Mouse (Mus musculus) heart, postnatal 0 days (tissue): ENCODE measurements around the gene Fhad1. TPM values are rescaled to one million over a fixed set of nuclear protein-coding genes. Genes with fewer than 3 reads are reported as not detected.

Experiments
- ATAC-seq: fragments of 200-750 bp; cut with Nextera tagmentation; 2 replicates; pipeline ENCODE4 v1.8.0; 2017; ENCODE audit warnings: low read depth, moderate number of reproducible peaks, moderate library complexity; ENCODE audit not compliant: insufficient read depth
- DNase-seq: peaks from one replicate; pipeline ENCODE4 v3.0.0-alpha.2; 2016; ENCODE audit warnings: low spot score
- H3K27ac ChIP-seq: fragments of 300-500 bp; sonication (generic); 2 replicates; pipeline ENCODE4 v1.5.1; 2014; ENCODE audit warnings: low read depth, mild to moderate bottlenecking
- H3K27me3 ChIP-seq: fragments of 300-500 bp; sonication (generic); 2 replicates; pipeline ENCODE4 v1.6.1; 2014; ENCODE audit warnings: low read length, mixed read lengths; ENCODE audit not compliant: control insufficient read depth, insufficient read depth
- H3K36me3 ChIP-seq: fragments of 300-500 bp; sonication (generic); replicated peaks from 2 replicates; pipeline ENCODE4 v1.6.1; 2014; ENCODE audit warnings: low read length, mixed read lengths; ENCODE audit not compliant: control insufficient read depth, insufficient read depth
- H3K4me1 ChIP-seq: fragments of 300-500 bp; sonication (generic); 2 replicates; pipeline ENCODE4 v1.6.1; 2014; ENCODE audit warnings: antibody characterized with exemption; ENCODE audit not compliant: control insufficient read depth, insufficient read depth
- H3K4me2 ChIP-seq: fragments of 300-500 bp; sonication (generic); 2 replicates; pipeline ENCODE4 v1.6.1; 2014; ENCODE audit warnings: low read depth, mild to moderate bottlenecking, low read length, moderate library complexity
- H3K4me3 ChIP-seq: fragments of 300-500 bp; sonication (generic); 2 replicates; pipeline ENCODE4 v1.5.1; 2014; ENCODE audit warnings: low read depth, low read length
- H3K9ac ChIP-seq: fragments of 300-500 bp; sonication (generic); replicated peaks from 2 replicates; pipeline ENCODE4 v1.6.1; 2014; ENCODE audit warnings: low read depth, low read length, mixed read lengths
- H3K9me3 ChIP-seq: fragments of 300-500 bp; sonication (generic); replicated peaks from 2 replicates; pipeline ENCODE4 v1.6.1; 2016; ENCODE audit warnings: low read length; ENCODE audit not compliant: control insufficient read depth
- CTCF ChIP-seq: IDR thresholded peaks from 2 replicates; pipeline ENCODE4 v1.5.1; 2016; ENCODE audit warnings: antibody characterized with exemption, control low read depth, low read depth
- EP300 ChIP-seq: IDR thresholded peaks from 2 replicates; pipeline ENCODE4 v1.6.1; 2016; ENCODE audit warnings: antibody characterized with exemption, low read depth
- WGBS: fragments of 180-500 bp; shearing (Covaris S2); extraction: QIAGEN DNeasy Blood & Tissue Kit; methylation state at CpG from one replicate; pipeline ENCODE4 v1.1.7; 2014; 5-methylcytosine and 5-hydroxymethylcytosine counted together
- polyA plus RNA-seq: library from polyadenylated mRNA; unstranded; fragments of >200 nt; fragmentation: Nextera tagmentation; extraction: Ambion mirVana; gene quantifications from 2 replicates; pipeline ENCODE4 v1.2.1, GENCODE M21; 2015
- total RNA-seq: library from RNA; depleted of rRNA; stranded (reverse); fragments of >200 nt; gene quantifications from 2 replicates; pipeline ENCODE4 v1.2.3, GENCODE M21; 2014; ENCODE audit warnings: low replicate concordance

The Fhad1 gene
- total and polyA plus RNA-seq, 2 experiments from 2014 or later = 2.7 TPM; not detected in 1

GRCm38 (mm10) chr4:141963907-141964306 is 51.0 kb downstream of the Fhad1 start:
- DNase-seq (no peak), ATAC-seq (no peak)
- peaks cover 8% of the 10 kb centered on the region; the same call in 1 of the 2 replicates for H3K9me3 ChIP-seq
- no peaks in the 10 kb centered on the region for H3K4me1 ChIP-seq
- no peak overlapping the region for H3K4me3 ChIP-seq
- H3K27me3 ChIP-seq = no peaks in the 10 kb centered on the region
- no peak overlapping the region for H3K9ac ChIP-seq
- 75% methylated on average over 3 of the region's 3 CpGs for WGBS
- H3K27ac ChIP-seq = no peak overlapping the region
- no peak overlapping the region for H3K4me2 ChIP-seq
- TF ChIP-seq CTCF = no peak
- H3K36me3 ChIP-seq = no peaks in the 10 kb centered on the region

DNA sequence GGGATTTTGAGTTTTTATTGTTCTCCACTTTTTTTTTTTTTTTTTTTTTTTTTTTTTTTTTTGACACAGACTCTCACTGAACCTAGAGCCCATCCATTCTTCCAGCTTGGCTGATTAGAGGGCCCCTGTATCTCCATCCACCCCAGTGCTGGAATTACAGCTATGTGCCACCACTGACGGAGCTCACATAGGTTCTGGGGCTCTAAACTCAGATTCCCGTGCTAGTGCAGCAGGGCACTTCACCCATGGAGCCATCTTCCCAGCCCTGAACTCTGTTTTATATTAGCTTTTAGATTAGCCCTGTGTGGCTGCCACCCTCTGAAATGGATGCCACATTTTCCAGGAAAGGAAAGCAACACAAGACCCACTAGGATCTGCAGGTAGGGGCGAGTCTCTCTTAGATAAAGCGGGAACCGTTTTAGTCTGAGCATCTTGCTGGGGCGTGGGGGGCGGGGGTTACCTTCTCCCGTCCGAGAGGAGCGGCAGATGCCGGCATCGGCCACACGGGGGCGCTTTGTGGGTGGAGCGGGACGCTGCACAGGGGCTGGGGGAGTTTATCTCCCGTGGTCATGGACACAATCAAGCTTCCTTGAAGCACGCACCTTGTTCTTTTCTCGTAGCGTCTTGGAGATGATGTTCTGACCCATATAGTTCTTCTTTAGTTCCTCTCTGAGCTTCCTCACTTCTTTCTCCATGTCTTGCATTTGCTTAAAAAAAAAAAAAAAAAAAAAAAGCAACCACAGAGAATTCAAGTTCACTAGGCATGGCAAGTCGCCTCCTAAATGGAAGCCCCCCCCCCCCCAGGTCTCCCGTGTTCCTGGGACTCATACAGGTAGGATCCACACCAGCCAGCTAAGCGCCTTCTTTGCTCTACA is 51.8 kb downstream of the Fhad1 start:
- no peak overlapping the region for H3K9ac ChIP-seq
- H3K36me3 ChIP-seq = no peaks in the 10 kb centered on the region
- TF ChIP-seq CTCF (peak; percentile 59), EP300 (no peak)
- 10% methylated on average over 23 of the region's 23 CpGs for WGBS
- DNase-seq (peak; percentile 27), ATAC-seq (peak; percentile 49; the same call in 1 of the 2 replicates)
- no peak overlapping the region for H3K27ac ChIP-seq
- no peak overlapping the region for H3K4me2 ChIP-seq
- H3K27me3 ChIP-seq = no peaks in the 10 kb centered on the region
- no peak overlapping the region for H3K4me3 ChIP-seq
- H3K9me3 ChIP-seq = peaks cover 8% of the 10 kb centered on the region; the same call in 1 of the 2 replicates
- no peaks in the 10 kb centered on the region for H3K4me1 ChIP-seq

DNA sequence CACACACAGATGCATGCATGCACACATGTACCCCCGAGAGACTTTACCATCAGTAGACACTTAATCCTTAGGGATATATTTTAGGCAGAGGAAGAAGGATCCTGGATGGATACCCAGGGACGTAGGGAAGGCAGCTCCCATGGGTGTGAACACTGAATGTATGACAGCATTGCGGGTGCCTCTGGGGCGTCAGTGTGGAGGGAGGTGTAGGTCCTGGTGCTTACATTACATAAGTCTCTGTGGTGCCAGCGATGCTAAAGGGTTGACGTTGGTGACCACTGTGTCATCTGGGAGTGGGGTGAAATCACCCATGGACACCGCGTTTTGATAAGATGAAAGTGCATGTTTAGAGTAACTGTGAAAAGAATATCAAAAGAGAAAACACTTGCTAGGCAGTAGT is 54.8 kb downstream of the Fhad1 start:
- no peak overlapping the region for H3K4me2 ChIP-seq
- no peak for ATAC-seq

GRCm38 (mm10) chr4:141959615-141960014 is 55.3 kb downstream of the Fhad1 start:
- ATAC-seq = no peak

More for the DNA sequence above, 54.8 kb downstream of the Fhad1 start:
- no peaks in the 10 kb centered on the region for H3K36me3 ChIP-seq
- 82% methylated on average over 8 of the region's 8 CpGs for WGBS
- no peaks in the 10 kb centered on the region for H3K4me1 ChIP-seq
- no peak for DNase-seq
- H3K9ac ChIP-seq = no peak overlapping the region
- no peaks in the 10 kb centered on the region for H3K27me3 ChIP-seq
- H3K9me3 ChIP-seq = peaks cover 8% of the 10 kb centered on the region; the same call in 1 of the 2 replicates
- no peak for TF ChIP-seq EP300
- TF ChIP-seq CTCF = no peak
- no peak overlapping the region for H3K27ac ChIP-seq
- H3K4me3 ChIP-seq = no peak overlapping the region

DNA sequence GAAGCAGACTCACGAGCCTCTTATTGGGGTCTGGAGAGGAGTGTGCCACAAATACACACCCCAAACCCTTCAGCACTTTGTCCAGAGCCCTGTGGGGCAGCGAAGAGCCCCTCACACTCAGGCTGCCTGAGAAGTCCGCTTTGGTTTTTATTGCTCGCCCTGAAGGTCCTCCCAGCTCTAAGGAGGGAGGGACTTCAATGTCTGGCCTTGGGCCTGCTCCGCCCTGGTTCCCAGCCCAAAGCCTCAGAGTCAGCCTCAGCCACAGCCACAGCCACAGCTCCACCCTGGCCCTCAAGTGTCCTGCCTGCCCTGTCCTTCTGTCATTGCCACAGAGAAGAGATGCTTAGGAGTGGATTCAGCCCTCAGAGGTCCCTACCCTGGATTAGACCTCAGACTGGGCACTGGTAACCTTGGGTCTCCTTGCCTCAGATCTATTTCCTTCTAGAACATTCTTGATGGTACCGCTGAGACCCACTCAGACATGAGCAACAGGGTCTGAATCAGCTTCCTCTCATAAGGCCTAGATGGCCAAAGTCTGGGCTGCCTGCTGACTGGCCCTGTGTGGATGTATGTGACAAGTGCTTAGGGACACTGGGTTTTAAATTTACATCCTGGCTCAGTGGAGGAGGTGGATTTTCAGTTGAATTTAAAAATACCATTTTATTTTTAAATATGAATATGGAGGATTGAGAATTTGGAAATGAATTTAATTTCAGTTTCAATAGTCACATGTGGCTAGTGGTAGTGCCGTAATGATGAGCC is 56.1 kb downstream of the Fhad1 start:
- Histone ChIP-seq H3K4me1 (no peaks in the 10 kb centered on the region), H3K27me3 (no peaks in the 10 kb centered on the region), H3K9me3 (peaks cover 8% of the 10 kb centered on the region; the same call in 1 of the 2 replicates), H3K9ac (no peak overlapping the region), H3K27ac (no peak overlapping the region), H3K36me3 (no peaks in the 10 kb centered on the region), H3K4me3 (no peak overlapping the region), H3K4me2 (peak overlapping the region; percentile 17; the same call in 1 of the 2 replicates)
- DNase-seq (no peak), ATAC-seq (0 out of 2 replicates have a peak, but pooled peaks have one; percentile 30)
- TF ChIP-seq CTCF (no peak), EP300 (no peak)
- WGBS = 51% methylated on average over 7 of the region's 7 CpGs

More at GRCm38 (mm10) chr4:141959615-141960014, 55.3 kb downstream of the Fhad1 start:
- Histone ChIP-seq H3K4me2 (no peak overlapping the region), H3K4me3 (no peak overlapping the region), H3K4me1 (no peaks in the 10 kb centered on the region), H3K27me3 (no peaks in the 10 kb centered on the region), H3K9ac (no peak overlapping the region), H3K9me3 (peaks cover 8% of the 10 kb centered on the region; the same call in 1 of the 2 replicates), H3K27ac (no peak overlapping the region), H3K36me3 (no peaks in the 10 kb centered on the region)
- 69% methylated on average over 4 of the region's 4 CpGs for WGBS
- TF ChIP-seq CTCF = no peak
- no peak for TF ChIP-seq EP300
- no peak for DNase-seq
